Mouse (Mus musculus) cerebellum, adult 11 months (tissue): ENCODE measurements at regions not wholly inside any gene's neighbourhood (a gene's known extent, or its start where the extent isn't known, plus 50 kb on each side); places are given as distances from the start of the nearest gene placed in this dataset.
A peak's percentile ranks its signal among the peaks of the same experiment; 100 is the strongest.

Experiments
- DNase-seq: peaks from one replicate; pipeline ENCODE4 v3.0.0; 2022

DNA sequence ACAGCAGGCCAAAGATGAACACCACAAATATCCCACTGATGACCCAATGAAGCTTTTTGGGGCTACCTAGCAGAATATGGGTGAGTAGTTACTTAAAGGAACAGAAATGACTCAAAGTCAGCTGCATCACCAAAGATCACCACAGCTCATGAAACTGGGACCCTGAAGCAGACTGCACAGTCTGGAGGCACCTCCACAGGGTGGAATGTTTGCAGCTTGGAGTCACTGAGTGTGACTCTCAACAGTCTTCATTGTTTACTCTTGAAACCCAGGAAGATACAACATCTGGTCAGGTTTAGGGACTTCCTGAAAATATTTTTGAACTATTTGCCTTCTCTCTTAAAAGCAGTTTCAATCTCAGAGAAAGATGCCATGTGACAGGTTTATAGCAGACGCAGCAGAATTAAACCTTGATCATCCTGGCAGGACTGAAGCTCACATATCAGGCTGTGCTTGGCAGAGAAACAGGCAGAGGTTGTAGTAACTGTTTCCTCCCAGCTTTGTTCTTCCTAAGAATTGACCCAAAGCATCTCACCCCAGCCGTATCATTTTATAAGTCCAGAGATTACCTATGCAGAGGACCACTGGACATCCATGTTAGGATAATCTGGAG is 944.1 kb upstream of the Adgrl4 start:
- DNase-seq: no peak

GRCm38 (mm10) chr3:150530966-150531365 is 906.7 kb upstream of the Adgrl4 start:
- DNase-seq: no peak

- DNase-seq: no peak
Observed at GRCm38 (mm10) chr3:150543118-150543517, 894.6 kb upstream of the Adgrl4 start.

DNA sequence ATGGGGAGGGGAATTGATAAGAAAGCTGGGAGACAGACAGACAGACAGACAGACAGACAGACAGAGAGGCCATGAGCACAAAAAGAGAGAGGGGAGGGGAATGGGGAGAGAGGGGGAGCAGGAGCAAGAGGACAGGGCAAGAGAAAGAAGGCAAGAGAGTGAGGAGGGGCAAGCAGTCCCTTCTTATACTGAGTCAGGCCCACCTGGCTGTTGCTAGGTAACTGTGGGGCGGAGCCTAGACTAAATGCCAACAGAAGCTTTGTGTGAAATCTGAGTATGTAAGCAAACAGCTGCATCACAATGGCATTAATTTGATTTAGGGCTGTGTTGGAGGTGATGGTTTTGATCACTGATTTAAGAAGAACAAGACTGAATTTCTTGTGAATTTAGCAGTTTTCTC is 849.2 kb upstream of the Adgrl4 start:
- no peak for DNase-seq

DNA sequence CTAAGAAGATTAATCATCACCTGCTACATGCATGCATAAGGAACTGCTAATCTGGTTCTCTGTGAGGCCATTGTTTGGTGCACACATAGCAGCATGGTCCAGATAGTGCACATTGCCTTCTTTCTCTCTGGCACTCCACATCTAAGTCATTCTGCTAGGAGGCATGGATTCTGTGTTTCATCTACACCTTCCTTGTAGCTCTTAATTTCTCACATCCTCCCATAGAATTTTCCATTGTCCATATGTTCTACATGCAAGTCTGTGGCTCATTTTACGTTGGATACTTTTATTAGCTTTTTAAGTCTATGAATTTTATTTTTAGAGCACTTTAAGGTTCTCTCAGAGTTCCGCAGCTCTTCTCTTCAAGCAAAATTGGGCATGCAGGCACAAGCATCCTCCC is 846.7 kb upstream of the Adgrl4 start:
- no peak for DNase-seq

GRCm38 (mm10) chr3:150603400-150604095 is 834.1 kb upstream of the Adgrl4 start:
- DNase-seq: no peak

- DNase-seq: peak; percentile 10
Observed at GRCm38 (mm10) chr3:150610681-150611101, 827.0 kb upstream of the Adgrl4 start.

GRCm38 (mm10) chr3:150637544-150637943 is 800.1 kb upstream of the Adgrl4 start:
- DNase-seq: no peak

- DNase-seq: no peak
Observed at GRCm38 (mm10) chr3:150640004-150640676, 797.5 kb upstream of the Adgrl4 start.

DNA sequence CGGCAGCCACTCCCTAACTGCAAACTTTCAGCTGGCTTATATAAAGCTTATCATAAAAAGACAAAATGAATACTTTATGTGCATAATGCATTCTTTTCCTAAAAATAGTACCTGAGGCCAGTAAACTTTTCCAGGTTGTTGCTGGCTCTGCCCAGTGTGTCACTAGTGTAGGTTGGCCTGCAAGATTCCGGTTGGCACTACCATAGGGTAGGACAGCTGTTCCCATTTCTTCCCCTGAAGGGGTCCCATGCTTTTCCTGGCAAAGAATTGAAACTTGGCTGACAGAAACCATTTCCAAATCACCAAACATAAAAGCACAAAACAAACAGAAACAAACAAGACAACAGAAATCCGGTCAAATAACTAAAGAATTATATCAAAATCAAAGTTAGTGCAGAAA is 789.6 kb upstream of the Adgrl4 start:
- DNase-seq: no peak

GRCm38 (mm10) chr3:150649783-150650565 is 787.7 kb upstream of the Adgrl4 start:
- no peak for DNase-seq

DNA sequence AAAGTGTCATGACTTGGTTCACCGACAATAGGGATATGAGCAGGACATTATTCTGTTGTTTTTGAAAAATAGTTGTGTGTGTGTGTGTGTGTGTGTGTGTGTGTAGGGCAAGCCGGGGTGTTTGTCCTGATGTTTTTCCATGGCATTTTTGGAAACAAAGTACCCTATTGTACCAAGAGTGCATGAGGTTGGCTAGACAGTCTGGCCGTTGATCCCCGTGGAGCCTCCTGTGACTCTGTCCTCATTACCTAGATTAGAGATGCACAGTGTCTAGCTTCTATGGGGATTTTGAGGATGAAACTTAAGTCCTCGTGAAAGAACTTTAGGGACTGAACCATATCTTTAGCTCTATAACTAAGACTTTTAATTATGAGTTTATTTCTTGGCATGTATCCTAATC is 741.9 kb upstream of the Adgrl4 start:
- DNase-seq: no peak

- DNase-seq: no peak
Observed at GRCm38 (mm10) chr3:150699990-150700389, 737.7 kb upstream of the Adgrl4 start.
